Mouse (Mus musculus) hindbrain, embryonic 14.5 days (tissue): ENCODE measurements around the gene Fance. TPM values are rescaled to one million over a fixed set of nuclear protein-coding genes. Genes with fewer than 3 reads are reported as not detected.

ENCODE experiments used
- ATAC-seq: fragments of 200-750 bp; cut with Nextera tagmentation; 2 replicates; pipeline ENCODE4 v1.8.0; 2017; ENCODE audit warnings: moderate number of reproducible peaks, mild to moderate bottlenecking, moderate TSS enrichment, moderate library complexity; ENCODE audit not compliant: low FRiP score
- DNase-seq: peaks from one replicate; pipeline ENCODE4 v3.0.0-alpha.2; 2015; ENCODE audit warnings: low spot score
- H3K27ac ChIP-seq: fragments of 300-500 bp; sonication (generic); 2 replicates; pipeline ENCODE4 v1.5.1; 2014; ENCODE audit warnings: mild to moderate bottlenecking, moderate library complexity
- H3K27me3 ChIP-seq: fragments of 300-500 bp; sonication (generic); 2 replicates; pipeline ENCODE4 v1.6.1; 2014; ENCODE audit warnings: mild to moderate bottlenecking, low read length, mixed read lengths; ENCODE audit not compliant: control insufficient read depth, insufficient read depth
- H3K36me3 ChIP-seq: fragments of 300-500 bp; sonication (generic); replicated peaks from 2 replicates; pipeline ENCODE4 v1.6.1; 2014; ENCODE audit not compliant: control insufficient read depth, insufficient read depth
- H3K4me1 ChIP-seq: fragments of 300-500 bp; sonication (generic); replicated peaks from 2 replicates; pipeline ENCODE4 v1.6.1; 2014; ENCODE audit warnings: antibody characterized with exemption, low read length, mixed read lengths; ENCODE audit not compliant: control insufficient read depth, insufficient read depth
- H3K4me2 ChIP-seq: fragments of 300-500 bp; sonication (generic); replicated peaks from 2 replicates; pipeline ENCODE4 v1.6.1; 2014; ENCODE audit warnings: mild to moderate bottlenecking, moderate library complexity
- H3K4me3 ChIP-seq: fragments of 300-500 bp; sonication (generic); replicated peaks from 2 replicates; pipeline ENCODE4 v1.5.1; 2014; ENCODE audit warnings: mild to moderate bottlenecking, low read length
- H3K9ac ChIP-seq: fragments of 300-500 bp; sonication (generic); 2 replicates; pipeline ENCODE4 v1.6.1; 2014
- H3K9me3 ChIP-seq: fragments of 300-500 bp; sonication (generic); 2 replicates; pipeline ENCODE4 v1.6.1; 2016; ENCODE audit warnings: low read length; ENCODE audit not compliant: control insufficient read depth
- WGBS: fragments of 180-500 bp; shearing (Covaris S2); extraction: QIAGEN DNeasy Blood & Tissue Kit; methylation state at CpG from one replicate; pipeline ENCODE4 v1.1.7; 2014; 5-methylcytosine and 5-hydroxymethylcytosine counted together
- polyA plus RNA-seq: library from polyadenylated mRNA; unstranded; fragments of >200 nt; fragmentation: Nextera tagmentation; extraction: Ambion mirVana; gene quantifications from 2 replicates; pipeline ENCODE4 v1.2.1, GENCODE M21; 2014

Fance gene
- polyA plus RNA-seq, 1 experiment from 2014 or later: 22.0 TPM

- Histone ChIP-seq H3K4me2 (peak overlapping the region; percentile 3; the same call in 1 of the 2 replicates), H3K36me3 (peaks cover 22% of the 10 kb centered on the region), H3K9ac (no peak overlapping the region), H3K4me1 (peaks cover 16% of the 10 kb centered on the region), H3K9me3 (no peaks in the 10 kb centered on the region), H3K4me3 (no peak overlapping the region), H3K27ac (no peak overlapping the region), H3K27me3 (no peaks in the 10 kb centered on the region)
- no peak for DNase-seq
- no peak for ATAC-seq
- WGBS: 63% methylated on average over 31 of the region's 31 CpGs
Measured at GRCm38 (mm10) chr17:28332915-28333546, 19.7 kb downstream of the Fance start.

GRCm38 (mm10) chr17:28335267-28335666 is 21.9 kb downstream of the Fance start:
- H3K27me3 ChIP-seq: no peaks in the 10 kb centered on the region
- no peak overlapping the region for H3K9ac ChIP-seq
- H3K4me2 ChIP-seq: no peak overlapping the region
- no peaks in the 10 kb centered on the region for H3K9me3 ChIP-seq
- ATAC-seq (no peak), DNase-seq (no peak)
- no peak overlapping the region for H3K27ac ChIP-seq
- H3K4me1 ChIP-seq: 0 out of 2 replicates have a peak, but pooled peaks cover 2% of the 10 kb centered on the region
- no peak overlapping the region for H3K4me3 ChIP-seq
- WGBS: 71% methylated on average over 10 of the region's 10 CpGs
- H3K36me3 ChIP-seq: peaks cover 14% of the 10 kb centered on the region

GRCm38 (mm10) chr17:28337547-28337946 is 24.2 kb downstream of the Fance start:
- no peaks in the 10 kb centered on the region for H3K36me3 ChIP-seq
- peaks cover 8% of the 10 kb centered on the region for H3K4me1 ChIP-seq
- H3K9me3 ChIP-seq: no peaks in the 10 kb centered on the region
- H3K27me3 ChIP-seq: no peaks in the 10 kb centered on the region
- no peak for ATAC-seq
- no peak overlapping the region for H3K4me2 ChIP-seq
- H3K9ac ChIP-seq: no peak overlapping the region
- 89% methylated on average over 7 of the region's 7 CpGs for whole genome bisulfite sequencing
- no peak overlapping the region for H3K27ac ChIP-seq
- no peak overlapping the region for H3K4me3 ChIP-seq
- DNase-seq: no peak

- H3K4me2 ChIP-seq: peak overlapping the region; percentile 52
Measured at GRCm38 (mm10) chr17:28340578-28340977, 27.3 kb downstream of the Fance start.

DNA sequence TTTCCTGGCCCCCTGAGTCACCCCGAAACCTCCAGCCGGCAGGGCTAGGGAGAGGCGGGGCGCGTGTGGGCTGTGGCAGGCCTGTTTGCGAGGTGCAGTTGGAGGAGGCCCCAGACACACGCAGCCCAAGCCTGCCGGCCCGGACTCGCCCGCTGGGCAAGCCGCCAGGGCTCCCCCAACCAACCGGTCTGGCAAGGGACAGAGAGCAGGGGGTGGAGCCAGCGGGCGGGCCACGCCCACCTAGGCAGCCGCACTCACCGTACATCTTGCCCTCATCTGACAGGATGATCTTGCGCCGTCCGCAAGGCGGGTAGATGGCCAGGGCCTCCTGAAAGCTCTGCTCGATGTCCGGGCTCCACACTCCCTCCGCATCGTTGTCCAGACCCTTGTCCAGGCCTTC is 27.8 kb downstream of the Fance start:
- H3K27ac ChIP-seq: no peak overlapping the region
- H3K4me1 ChIP-seq: peaks cover 15% of the 10 kb centered on the region
- DNase-seq: peak; percentile 69
- no peaks in the 10 kb centered on the region for H3K9me3 ChIP-seq
- ATAC-seq: peak; percentile 76
- 0 out of 2 replicates have a peak, but pooled peaks cover 5% of the 10 kb centered on the region for H3K27me3 ChIP-seq
- H3K4me2 ChIP-seq: peak overlapping the region; percentile 52
- peak overlapping the region; percentile 11 for H3K4me3 ChIP-seq
- H3K36me3 ChIP-seq: no peaks in the 10 kb centered on the region
- H3K9ac ChIP-seq: peak overlapping the region; percentile 49
- 6% methylated on average over 26 of the region's 26 CpGs for WGBS

More at GRCm38 (mm10) chr17:28340578-28340977, 27.3 kb downstream of the Fance start:
- ATAC-seq: 0 out of 2 replicates have a peak, but pooled peaks have one; percentile 1
- 0 out of 2 replicates have a peak, but pooled peaks cover 5% of the 10 kb centered on the region for H3K27me3 ChIP-seq
- no peak overlapping the region for H3K4me3 ChIP-seq
- H3K9me3 ChIP-seq: no peaks in the 10 kb centered on the region
- peak overlapping the region; percentile 49; the same call in 1 of the 2 replicates for H3K9ac ChIP-seq
- H3K36me3 ChIP-seq: no peaks in the 10 kb centered on the region
- peaks cover 10% of the 10 kb centered on the region for H3K4me1 ChIP-seq
- WGBS: 79% methylated on average over 7 of the region's 7 CpGs
- no peak for DNase-seq
- no peak overlapping the region for H3K27ac ChIP-seq

DNA sequence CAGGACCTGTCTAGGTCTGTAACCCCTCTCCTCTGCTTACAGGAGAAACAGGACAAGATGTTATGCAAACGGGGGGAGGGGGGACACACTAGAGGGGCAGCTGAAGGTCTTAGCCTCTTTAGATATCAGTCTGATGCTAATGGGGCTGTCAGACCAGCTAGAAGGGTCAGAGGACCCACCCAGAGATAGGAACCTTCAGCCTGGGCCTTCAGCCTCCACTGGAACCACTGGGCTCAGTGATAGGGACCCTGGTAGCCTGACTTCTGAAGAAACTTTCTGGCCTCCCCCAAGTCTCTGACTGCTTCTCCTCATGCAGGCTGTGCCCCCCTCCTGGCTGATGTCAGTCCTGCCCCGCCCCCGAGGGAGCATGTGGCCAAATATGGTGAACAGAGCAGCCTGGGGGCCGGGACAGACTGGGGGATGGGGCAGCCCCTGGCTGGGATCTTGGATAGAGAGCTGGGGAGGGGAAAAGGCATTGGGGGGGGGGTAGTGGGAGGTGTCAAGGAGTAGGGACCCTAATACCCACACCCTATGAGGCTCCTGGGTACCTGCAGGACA is 30.8 kb downstream of the Fance start:
- no peak for ATAC-seq
- Histone ChIP-seq H3K4me2 (no peak overlapping the region), H3K4me3 (no peak overlapping the region), H3K27me3 (0 out of 2 replicates have a peak, but pooled peaks cover 5% of the 10 kb centered on the region), H3K9ac (no peak overlapping the region), H3K4me1 (peaks cover 16% of the 10 kb centered on the region), H3K27ac (no peak overlapping the region), H3K9me3 (no peaks in the 10 kb centered on the region), H3K36me3 (no peaks in the 10 kb centered on the region)
- DNase-seq: no peak
- WGBS: 22% methylated on average over 4 of the region's 4 CpGs

DNA sequence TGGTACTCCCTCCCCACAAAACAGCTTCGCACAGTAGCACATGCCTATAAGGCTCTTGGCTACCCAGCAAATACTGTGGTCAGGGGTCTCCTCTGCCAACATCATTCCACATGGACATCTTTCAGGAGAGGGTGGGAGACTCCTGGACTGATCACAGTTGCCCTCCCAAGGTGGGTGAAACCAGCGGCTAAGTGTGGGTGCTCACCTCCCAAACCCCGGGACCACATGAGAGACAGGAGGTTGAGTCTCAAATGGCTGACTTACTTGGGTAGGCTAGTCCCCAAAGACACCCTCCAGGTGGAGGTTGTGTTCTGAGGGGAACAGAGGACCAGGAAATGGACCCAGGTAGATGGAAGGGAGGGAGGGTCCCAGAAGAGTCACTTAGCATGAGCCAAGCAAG is 31.4 kb downstream of the Fance start:
- peaks cover 16% of the 10 kb centered on the region for H3K4me1 ChIP-seq
- no peaks in the 10 kb centered on the region for H3K36me3 ChIP-seq
- no peak overlapping the region for H3K4me2 ChIP-seq
- DNase-seq (no peak), ATAC-seq (no peak)
- no peaks in the 10 kb centered on the region for H3K9me3 ChIP-seq
- no peak overlapping the region for H3K9ac ChIP-seq
- 0 out of 2 replicates have a peak, but pooled peaks cover 5% of the 10 kb centered on the region for H3K27me3 ChIP-seq
- WGBS: 49% methylated on average over 3 of the region's 3 CpGs
- no peak overlapping the region for H3K27ac ChIP-seq
- no peak overlapping the region for H3K4me3 ChIP-seq

GRCm38 (mm10) chr17:28345271-28345721 is 32.0 kb downstream of the Fance start:
- no peak for ATAC-seq
- 16% methylated on average over 8 of the region's 8 CpGs for WGBS
- peaks cover 9% of the 10 kb centered on the region; the same call in 1 of the 2 replicates for H3K27me3 ChIP-seq
- no peaks in the 10 kb centered on the region for H3K36me3 ChIP-seq
- H3K4me1 ChIP-seq: peaks cover 16% of the 10 kb centered on the region
- no peaks in the 10 kb centered on the region for H3K9me3 ChIP-seq
- H3K27ac ChIP-seq: no peak overlapping the region
- H3K4me3 ChIP-seq: no peak overlapping the region
- no peak overlapping the region for H3K9ac ChIP-seq
- H3K4me2 ChIP-seq: no peak overlapping the region
- no peak for DNase-seq

DNA sequence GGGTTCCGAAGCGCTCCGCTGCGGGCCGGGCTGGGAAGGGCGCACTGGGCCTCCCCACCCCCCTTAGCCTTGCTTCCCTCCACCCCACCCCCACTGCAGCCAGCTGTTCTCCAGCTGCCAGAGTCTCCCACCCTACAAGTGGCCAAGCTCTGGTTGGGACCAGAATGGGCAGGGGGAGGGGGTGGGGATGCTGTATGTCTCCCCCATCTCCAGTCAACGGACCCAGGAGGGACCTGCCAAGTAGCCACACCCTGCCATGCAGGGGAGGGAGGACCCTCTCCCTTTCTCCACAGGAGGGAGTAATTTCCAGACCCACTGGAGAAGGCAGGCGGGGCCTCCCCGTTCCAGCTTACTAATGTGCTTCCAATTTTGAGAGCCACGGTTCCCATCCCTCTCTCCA is 32.6 kb downstream of the Fance start:
- H3K4me1 ChIP-seq: peaks cover 17% of the 10 kb centered on the region
- H3K9me3 ChIP-seq: no peaks in the 10 kb centered on the region
- no peak overlapping the region for H3K4me2 ChIP-seq
- no peaks in the 10 kb centered on the region for H3K36me3 ChIP-seq
- 9% methylated on average over 10 of the region's 10 CpGs for WGBS
- H3K4me3 ChIP-seq: no peak overlapping the region
- DNase-seq: no peak
- no peak for ATAC-seq
- H3K27me3 ChIP-seq: peaks cover 15% of the 10 kb centered on the region
- no peak overlapping the region for H3K27ac ChIP-seq
- H3K9ac ChIP-seq: no peak overlapping the region
